Mouse (Mus musculus) heart, postnatal 0 days (tissue): ENCODE results near the gene Tspan1.

ENCODE experiments used
- CTCF ChIP-seq: IDR thresholded peaks from 2 replicates; pipeline ENCODE4 v1.5.1; 2016; ENCODE audit warnings: antibody characterized with exemption, control low read depth, low read depth
- EP300 ChIP-seq: IDR thresholded peaks from 2 replicates; pipeline ENCODE4 v1.6.1; 2016; ENCODE audit warnings: antibody characterized with exemption, low read depth

DNA sequence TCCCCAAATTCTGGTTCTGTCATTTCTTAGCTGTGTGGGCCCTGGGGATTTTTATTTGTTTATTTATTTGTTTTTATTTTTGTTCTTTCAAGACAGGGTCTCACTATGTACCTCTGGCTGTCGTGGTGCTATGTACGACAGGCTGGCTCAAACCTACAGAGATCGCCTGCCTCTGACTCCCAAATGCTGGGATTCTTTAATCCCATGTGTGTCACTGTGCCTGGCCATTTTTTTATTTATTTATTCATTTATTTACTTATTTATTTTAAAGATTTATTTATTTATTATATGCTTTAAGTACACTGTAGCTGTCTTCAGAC, 1.9 kb upstream of the Tspan1 start:
- TF ChIP-seq EP300 (no peak), CTCF (no peak)
